Mouse (Mus musculus) forebrain, embryonic 16.5 days (tissue): Measurements from ENCODE around the gene Plekhg4. TPM values are rescaled to one million over a fixed set of nuclear protein-coding genes. Genes with fewer than 3 reads are reported as not detected.
A peak's percentile ranks its signal among the peaks of the same experiment; 100 is the strongest.

Experiments
- ATAC-seq: fragments of 200-750 bp; cut with Nextera tagmentation; 2 replicates; pipeline ENCODE4 v1.8.0; 2017; ENCODE audit warnings: mild to moderate bottlenecking, moderate library complexity
- H3K27ac ChIP-seq: fragments of 300-500 bp; sonication (generic); 2 replicates; pipeline ENCODE4 v1.5.1; 2014; ENCODE audit warnings: low read length, control low read depth
- H3K27me3 ChIP-seq: fragments of 300-500 bp; sonication (generic); replicated peaks from 2 replicates; pipeline ENCODE4 v1.6.1; 2014; ENCODE audit warnings: low read length; ENCODE audit not compliant: control insufficient read depth, insufficient read depth
- H3K36me3 ChIP-seq: fragments of 300-500 bp; sonication (generic); 2 replicates; pipeline ENCODE4 v1.6.1; 2014; ENCODE audit not compliant: control insufficient read depth, insufficient read depth
- H3K4me1 ChIP-seq: fragments of 300-500 bp; sonication (generic); replicated peaks from 2 replicates; pipeline ENCODE4 v1.6.1; 2014; ENCODE audit warnings: low read length; ENCODE audit not compliant: control insufficient read depth, insufficient read depth
- H3K4me2 ChIP-seq: fragments of 300-500 bp; sonication (generic); 2 replicates; pipeline ENCODE4 v1.6.1; 2014; ENCODE audit warnings: mild to moderate bottlenecking, low read length, control low read depth
- H3K4me3 ChIP-seq: fragments of 300-500 bp; sonication (generic); replicated peaks from 2 replicates; pipeline ENCODE4 v1.5.1; 2014; ENCODE audit warnings: mild to moderate bottlenecking, low read length, control low read depth
- H3K9ac ChIP-seq: fragments of 300-500 bp; sonication (generic); replicated peaks from 2 replicates; pipeline ENCODE4 v1.6.1; 2014; ENCODE audit warnings: low read depth, low read length, control low read depth
- H3K9me3 ChIP-seq: fragments of 300-500 bp; sonication (generic); 2 replicates; pipeline ENCODE4 v1.6.1; 2016; ENCODE audit warnings: low read length; ENCODE audit not compliant: control insufficient read depth
- WGBS: fragments of 180-500 bp; shearing (Covaris S2); extraction: QIAGEN DNeasy Blood & Tissue Kit; methylation state at CpG from one replicate; pipeline ENCODE4 v1.1.7; 2014; 5-methylcytosine and 5-hydroxymethylcytosine counted together
- polyA plus RNA-seq: library from polyadenylated mRNA; unstranded; fragments of >200 nt; fragmentation: Nextera tagmentation; extraction: Ambion mirVana; gene quantifications from 2 replicates; pipeline ENCODE4 v1.2.1, GENCODE M21; 2015

The Plekhg4 gene
- polyA plus RNA-seq, 1 experiment from 2014 or later = 1.9 TPM

GRCm38 (mm10) chr8:105338992-105339391, 34.1 kb upstream of the Plekhg4 start:
- no peak overlapping the region for H3K4me3 ChIP-seq
- 64% methylated on average over 4 of the region's 4 CpGs for WGBS
- H3K9ac ChIP-seq = no peak overlapping the region
- no peaks in the 10 kb centered on the region for H3K9me3 ChIP-seq
- no peaks in the 10 kb centered on the region; the same call in 1 of the 2 replicates for H3K4me1 ChIP-seq
- H3K4me2 ChIP-seq = no peak overlapping the region
- no peak overlapping the region for H3K27ac ChIP-seq
- no peaks in the 10 kb centered on the region for H3K27me3 ChIP-seq
- no peak for ATAC-seq
- H3K36me3 ChIP-seq = no peaks in the 10 kb centered on the region

GRCm38 (mm10) chr8:105339886-105340635, 33.0 kb upstream of the Plekhg4 start:
- no peaks in the 10 kb centered on the region for H3K36me3 ChIP-seq
- no peaks in the 10 kb centered on the region for H3K27me3 ChIP-seq
- H3K9me3 ChIP-seq = no peaks in the 10 kb centered on the region
- 80% methylated on average over 6 of the region's 6 CpGs for WGBS
- no peak for ATAC-seq
- no peaks in the 10 kb centered on the region; the same call in 1 of the 2 replicates for H3K4me1 ChIP-seq
- no peak overlapping the region for H3K4me3 ChIP-seq
- no peak overlapping the region for H3K27ac ChIP-seq
- H3K9ac ChIP-seq = no peak overlapping the region
- H3K4me2 ChIP-seq = no peak overlapping the region

GRCm38 (mm10) chr8:105341399-105341798, 31.7 kb upstream of the Plekhg4 start:
- no peaks in the 10 kb centered on the region for H3K36me3 ChIP-seq
- H3K27me3 ChIP-seq = no peaks in the 10 kb centered on the region
- no peak overlapping the region for H3K27ac ChIP-seq
- peaks cover 1% of the 10 kb centered on the region for H3K4me1 ChIP-seq
- no peak overlapping the region for H3K4me2 ChIP-seq
- no peak for ATAC-seq
- H3K9ac ChIP-seq = no peak overlapping the region
- H3K9me3 ChIP-seq = no peaks in the 10 kb centered on the region
- WGBS = 32% methylated on average over 8 of the region's 8 CpGs
- H3K4me3 ChIP-seq = no peak overlapping the region

GRCm38 (mm10) chr8:105342768-105343167, 30.3 kb upstream of the Plekhg4 start:
- H3K4me2 ChIP-seq = no peak overlapping the region
- ATAC-seq = no peak
- no peak overlapping the region for H3K27ac ChIP-seq
- WGBS = 75% methylated on average over 4 of the region's 4 CpGs
- no peaks in the 10 kb centered on the region for H3K36me3 ChIP-seq
- no peak overlapping the region for H3K9ac ChIP-seq
- H3K4me3 ChIP-seq = no peak overlapping the region
- no peaks in the 10 kb centered on the region for H3K9me3 ChIP-seq
- H3K4me1 ChIP-seq = peaks cover 13% of the 10 kb centered on the region
- H3K27me3 ChIP-seq = no peaks in the 10 kb centered on the region

GRCm38 (mm10) chr8:105343791-105344574, 29.1 kb upstream of the Plekhg4 start:
- no peak for ATAC-seq
- Histone ChIP-seq H3K4me1 (peaks cover 17% of the 10 kb centered on the region), H3K36me3 (no peaks in the 10 kb centered on the region), H3K9ac (no peak overlapping the region), H3K27ac (no peak overlapping the region), H3K9me3 (no peaks in the 10 kb centered on the region), H3K27me3 (no peaks in the 10 kb centered on the region), H3K4me3 (no peak overlapping the region), H3K4me2 (no peak overlapping the region)
- 58% methylated on average over 6 of the region's 8 CpGs for WGBS

GRCm38 (mm10) chr8:105345061-105345975, 27.8 kb upstream of the Plekhg4 start:
- Histone ChIP-seq H3K4me2 (no peak overlapping the region), H3K9me3 (no peaks in the 10 kb centered on the region), H3K36me3 (no peaks in the 10 kb centered on the region), H3K27ac (no peak overlapping the region), H3K4me1 (peaks cover 25% of the 10 kb centered on the region), H3K27me3 (no peaks in the 10 kb centered on the region), H3K9ac (no peak overlapping the region), H3K4me3 (no peak overlapping the region)
- 72% methylated on average over 7 of the region's 7 CpGs for WGBS
- no peak for ATAC-seq

GRCm38 (mm10) chr8:105346611-105347427, 26.3 kb upstream of the Plekhg4 start:
- Histone ChIP-seq H3K9ac (peak overlapping the region; percentile 81), H3K36me3 (no peaks in the 10 kb centered on the region), H3K9me3 (no peaks in the 10 kb centered on the region), H3K27ac (no peak overlapping the region), H3K4me3 (peak overlapping the region; percentile 75), H3K4me1 (peaks cover 32% of the 10 kb centered on the region), H3K27me3 (no peaks in the 10 kb centered on the region), H3K4me2 (peak overlapping the region; percentile 94)
- WGBS = 4% methylated on average over 32 of the region's 34 CpGs
- ATAC-seq = peak; percentile 1; the same call in 1 of the 2 replicates

- WGBS = under 1% methylated on average over 51 of the region's 53 CpGs
- Histone ChIP-seq H3K27ac (peak within 1 kb of the TSS; percentile 68), H3K36me3 (no peaks in the 10 kb centered on the region), H3K27me3 (no peaks in the 10 kb centered on the region), H3K4me2 (peak within 1 kb of the TSS; percentile 94), H3K4me3 (peak within 1 kb of the TSS; percentile 75), H3K4me1 (peaks cover 32% of the 10 kb centered on the region), H3K9me3 (no peaks in the 10 kb centered on the region), H3K9ac (peak within 1 kb of the TSS; percentile 81)
- ATAC-seq = peak; percentile 89
These were observed 25.4 kb upstream of the Plekhg4 start, which contains the start of gene Fhod1 for GRCm38 (mm10) chr8:105347428-105348221. TSS of gene Fhod1 (minus strand) at chr8:105347953.
